ENCODE assay signal across 20 mouse cellular contexts in genomic region chr10:7819603-7820002, GRCm38 (mm10). TPM values are rescaled to one million over a fixed set of nuclear protein-coding genes. Genes with fewer than 3 reads are reported as not detected.
DNase-seq lines count a peak whose midpoint lies in the region; ATAC-seq lines count a peak whose summit lies in the region.
"Had no signal": no experiment of that assay in that cellular context is flagged by ENCODE, and none has a peak within 500 bp of the region (broad histone marks: within the 10 kb centered on the region; RNA-seq: fewer than 3 reads in every experiment).

No protein-coding gene starts in this region.

- H3K9ac ChIP-seq in lung, embryonic 16.5 days (ENCODE audit: low read length): no peak overlapping the region
- H3K9ac ChIP-seq in neural tube, embryonic 15.5 days (replicated peaks): no peak overlapping the region
- H3K9ac ChIP-seq: embryonic facial prominence, embryonic 15.5 days; heart, embryonic 13.5 days; hindbrain, embryonic 15.5 days had no signal

- no peak for DNase-seq in lung, postnatal 4 days
- peak; percentile 48 for DNase-seq in CD4-positive, CD25-positive, alpha-beta regulatory T cell, adult 2 months (ENCODE audit: low read depth, low spot score)
- peak; percentile 31 for DNase-seq in T-cell, adult 2 months (ENCODE audit: low spot score)
- DNase-seq in adipocyte (ENCODE audit: low spot score): no peak
- DNase-seq: adrenal gland, postnatal 10 days; cerebellum, adult 11 months; cerebellum, adult 8-10 months; cerebellum, postnatal 14 days; embryo, embryonic 11 days; gastrocnemius, postnatal 36 days; heart, postnatal 36 days had no signal

- no peak overlapping the region for H3K4me3 ChIP-seq in lung, embryonic 16.5 days (ENCODE audit: low read length)
- no peak overlapping the region for H3K4me3 ChIP-seq in neural tube, embryonic 15.5 days (replicated peaks)
- H3K4me3 ChIP-seq: embryonic facial prominence, embryonic 15.5 days; erythroblast, embryonic 14.5 days; forebrain, embryonic 10.5 days; heart, embryonic 13.5 days; hindbrain, embryonic 15.5 days had no signal

- H3K27me3 ChIP-seq in lung, embryonic 16.5 days (ENCODE audit: control insufficient read depth, insufficient read depth, low read depth, low read length): no peaks in the 10 kb centered on the region
- H3K27me3 ChIP-seq in neural tube, embryonic 15.5 days (replicated peaks): no peaks in the 10 kb centered on the region
- H3K27me3 ChIP-seq: embryonic facial prominence, embryonic 15.5 days; heart, embryonic 13.5 days; hindbrain, embryonic 15.5 days; Patski had no signal

- H3K9me3 ChIP-seq in lung, embryonic 16.5 days (ENCODE audit: control insufficient read depth, low read length): no peaks in the 10 kb centered on the region
- H3K9me3 ChIP-seq in neural tube, embryonic 15.5 days (replicated peaks): no peaks in the 10 kb centered on the region
- H3K9me3 ChIP-seq: embryonic facial prominence, embryonic 15.5 days; forebrain, embryonic 10.5 days; heart, embryonic 13.5 days; hindbrain, embryonic 15.5 days had no signal

- no peaks in the 10 kb centered on the region for H3K4me1 ChIP-seq in lung, embryonic 16.5 days (replicated peaks; ENCODE audit: control insufficient read depth, insufficient read depth, low read length)
- no peaks in the 10 kb centered on the region for H3K4me1 ChIP-seq in neural tube, embryonic 15.5 days
- H3K4me1 ChIP-seq: embryonic facial prominence, embryonic 15.5 days; forebrain, embryonic 10.5 days; hindbrain, embryonic 15.5 days had no signal

- H3K36me3 ChIP-seq in lung, embryonic 16.5 days (ENCODE audit: control insufficient read depth, insufficient read depth, low read length): peaks cover 12% of the 10 kb centered on the region
- peaks cover 49% of the 10 kb centered on the region for H3K36me3 ChIP-seq in neural tube, embryonic 15.5 days

- H3K4me2 ChIP-seq in lung, embryonic 16.5 days (ENCODE audit: low read depth, low read length): no peak overlapping the region
- H3K4me2 ChIP-seq in neural tube, embryonic 15.5 days: no peak overlapping the region
- H3K4me2 ChIP-seq: embryonic facial prominence, embryonic 15.5 days; heart, embryonic 13.5 days; hindbrain, embryonic 15.5 days had no signal

- ATAC-seq in lung, embryonic 16.5 days (ENCODE audit: low read depth): peak; percentile 95
- ATAC-seq in neural tube, embryonic 15.5 days (ENCODE audit: low FRiP score): no peak
- ATAC-seq: forebrain, embryonic 14.5 days; Patski had no signal

- WGBS in lung, embryonic 16.5 days: 38% methylated on average over 4 of the region's 4 CpGs
- WGBS in neural tube, embryonic 15.5 days: 95% methylated on average over 4 of the region's 4 CpGs

- H3K27ac ChIP-seq in lung, embryonic 16.5 days (ENCODE audit: low read length): no peak overlapping the region
- H3K27ac ChIP-seq in neural tube, embryonic 15.5 days (replicated peaks): no peak overlapping the region
- H3K27ac ChIP-seq: embryonic facial prominence, embryonic 15.5 days; forebrain, embryonic 10.5 days; heart, embryonic 13.5 days; hindbrain, embryonic 15.5 days had no signal

RNA-seq across cellular contexts. Expression of gene Zc3h12d, which starts 12.7 kb away (rescaled TPM):
- polyA plus RNA-seq in lung, embryonic 16.5 days (2015; fragmentation: Nextera tagmentation; extraction: Ambion mirVana): 0.06 and 0.13 TPM in 2 replicates
- polyA plus RNA-seq in neural tube, embryonic 15.5 days (2015; fragmentation: Nextera tagmentation; extraction: Ambion mirVana): 0.19 and 0.34 TPM in 2 replicates
- polyA plus RNA-seq: erythroblast, embryonic 14.5 days; forebrain, embryonic 14.5 days; Patski had no signal

RNA-seq across cellular contexts. Expression of gene Ppil4, which starts 26.9 kb away (rescaled TPM):
- 37.6 and 38.8 TPM in 2 replicates for polyA plus RNA-seq in lung, embryonic 16.5 days (2015; fragmentation: Nextera tagmentation; extraction: Ambion mirVana)
- 42.1 and 43.0 TPM in 2 replicates for polyA plus RNA-seq in neural tube, embryonic 15.5 days (2015; fragmentation: Nextera tagmentation; extraction: Ambion mirVana)

RNA-seq across cellular contexts. Expression of gene Ginm1, which starts 27.0 kb away (rescaled TPM):
- 96.3 and 103 TPM in 2 replicates for polyA plus RNA-seq in lung, embryonic 16.5 days (2015; fragmentation: Nextera tagmentation; extraction: Ambion mirVana)
- polyA plus RNA-seq in neural tube, embryonic 15.5 days (2015; fragmentation: Nextera tagmentation; extraction: Ambion mirVana): 54.0 and 58.5 TPM in 2 replicates

Comparison
In these comparisons a context has a peak if more than half of its experiments do, and no peak if none do; other contexts are left out.
1. DNase-seq: peak in CD4-positive, CD25-positive, alpha-beta regulatory T cell, adult 2 months (single experiment) and T-cell, adult 2 months (single experiment); none in lung, postnatal 4 days (0 of 2) and adipocyte (single experiment).